Mouse (Mus musculus) frontal cortex, postnatal 25 days (tissue): Measurements from ENCODE around the gene Fadd.

ENCODE experiments used
- DNase-seq, 2 experiments: peaks; one replicate each; pipeline ENCODE4 v3.0.0; 2022; ENCODE audit warnings: low spot score in 2 of 2

Fadd gene

DNA sequence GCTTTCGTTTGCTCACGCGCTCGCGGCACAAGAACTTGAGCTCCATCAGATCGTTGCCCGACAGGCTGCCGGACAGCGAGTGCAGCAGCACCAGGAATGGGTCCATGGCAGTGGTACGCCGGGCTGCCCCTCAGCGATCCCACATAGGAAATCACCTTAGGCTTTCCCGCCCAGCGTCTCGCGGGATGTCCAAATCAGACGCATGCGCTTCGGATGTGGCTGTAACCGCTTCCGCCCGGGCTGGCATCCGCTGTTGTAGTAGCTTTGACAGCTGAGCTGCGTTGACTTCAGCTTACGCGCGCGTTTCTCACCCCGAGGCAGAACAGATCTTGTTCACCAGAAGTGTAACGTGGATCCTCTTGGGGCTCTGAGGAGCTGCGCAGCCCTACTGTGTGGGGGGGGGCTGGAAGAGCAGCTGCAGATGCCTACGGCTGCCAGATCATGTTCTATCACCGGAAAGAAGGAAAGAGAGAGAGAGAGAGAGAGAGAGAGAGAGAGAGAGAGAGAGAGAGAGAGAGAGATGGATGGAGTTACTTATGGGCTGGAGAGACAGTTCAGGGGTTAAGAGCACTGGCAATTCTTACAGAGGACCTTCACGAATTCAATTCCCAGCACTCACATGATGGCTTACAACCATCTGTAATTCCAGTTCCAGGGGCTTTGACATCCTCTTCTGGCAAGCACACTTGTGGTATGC lies at the start of gene Fadd:
Gene Fadd (minus strand): TSS at position 180 of the 697 bp plus-strand sequence.
- peak; percentile 89 to 93 for DNase-seq

DNA sequence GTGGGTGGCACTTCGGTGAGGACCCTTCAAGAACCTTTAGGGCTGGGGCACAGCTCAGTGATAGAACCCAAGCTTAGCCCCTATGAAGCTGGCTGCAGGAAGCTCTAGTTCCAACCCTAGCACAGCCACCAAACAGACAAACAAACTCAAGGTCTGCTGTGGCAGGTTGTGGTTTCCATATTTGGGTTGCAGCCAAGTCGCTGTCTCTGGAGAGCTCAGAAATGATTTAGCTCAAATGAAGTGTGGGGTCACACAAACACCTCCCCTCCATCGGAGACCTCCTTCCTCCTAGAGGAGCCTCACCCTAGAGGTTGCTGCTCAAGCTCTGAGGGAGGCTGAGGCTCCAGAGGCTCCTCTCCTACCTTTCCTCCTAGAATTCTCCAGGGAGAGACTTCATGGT lies 48.4 kb upstream of the Fadd start:
- DNase-seq: no peak

- DNase-seq: no peak
Measured at GRCm38 (mm10) chr7:144628334-144628915, 46.2 kb upstream of the Fadd start.

GRCm38 (mm10) chr7:144627606-144628333 lies 45.5 kb upstream of the Fadd start:
- no peak for DNase-seq

GRCm38 (mm10) chr7:144626042-144626441 lies 43.8 kb upstream of the Fadd start:
- no peak for DNase-seq

GRCm38 (mm10) chr7:144620721-144621681 lies 38.7 kb upstream of the Fadd start:
- peak; percentile 6 to 10 for DNase-seq

- DNase-seq: no peak
Measured at GRCm38 (mm10) chr7:144620315-144620714, 38.1 kb upstream of the Fadd start.

GRCm38 (mm10) chr7:144615343-144615742 lies 33.1 kb upstream of the Fadd start:
- DNase-seq: no peak

- DNase-seq: no peak
Measured at GRCm38 (mm10) chr7:144612829-144613228, 30.6 kb upstream of the Fadd start.

- no peak for DNase-seq
Measured at GRCm38 (mm10) chr7:144612351-144612750, 30.1 kb upstream of the Fadd start.

GRCm38 (mm10) chr7:144611595-144611994 lies 29.3 kb upstream of the Fadd start:
- DNase-seq: no peak

- no peak for DNase-seq
Measured at GRCm38 (mm10) chr7:144609568-144609967, 27.3 kb upstream of the Fadd start.

DNA sequence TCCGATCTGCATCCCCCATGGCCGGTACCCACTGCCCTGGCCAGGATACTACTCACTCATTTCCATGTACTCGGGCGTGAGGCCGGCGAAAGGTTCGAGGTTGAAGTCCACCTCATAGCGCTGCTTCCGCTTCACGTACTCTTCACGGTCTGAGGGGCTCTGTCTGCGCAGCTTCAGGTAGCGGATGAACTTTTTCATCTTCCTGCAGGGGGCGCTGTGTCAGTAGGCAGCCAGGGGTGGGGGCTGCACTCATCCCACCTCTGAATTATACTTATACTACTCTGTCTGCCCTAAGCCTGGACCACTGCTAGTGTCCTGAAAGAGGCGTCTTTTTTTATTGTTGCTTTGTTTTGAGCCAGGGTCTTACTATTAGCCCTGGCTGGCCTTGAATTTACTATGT lies 25.6 kb upstream of the Fadd start:
- no peak for DNase-seq

GRCm38 (mm10) chr7:144604735-144605134 lies 22.5 kb upstream of the Fadd start:
- no peak for DNase-seq

GRCm38 (mm10) chr7:144604291-144604690 lies 22.0 kb upstream of the Fadd start:
- no peak for DNase-seq

DNA sequence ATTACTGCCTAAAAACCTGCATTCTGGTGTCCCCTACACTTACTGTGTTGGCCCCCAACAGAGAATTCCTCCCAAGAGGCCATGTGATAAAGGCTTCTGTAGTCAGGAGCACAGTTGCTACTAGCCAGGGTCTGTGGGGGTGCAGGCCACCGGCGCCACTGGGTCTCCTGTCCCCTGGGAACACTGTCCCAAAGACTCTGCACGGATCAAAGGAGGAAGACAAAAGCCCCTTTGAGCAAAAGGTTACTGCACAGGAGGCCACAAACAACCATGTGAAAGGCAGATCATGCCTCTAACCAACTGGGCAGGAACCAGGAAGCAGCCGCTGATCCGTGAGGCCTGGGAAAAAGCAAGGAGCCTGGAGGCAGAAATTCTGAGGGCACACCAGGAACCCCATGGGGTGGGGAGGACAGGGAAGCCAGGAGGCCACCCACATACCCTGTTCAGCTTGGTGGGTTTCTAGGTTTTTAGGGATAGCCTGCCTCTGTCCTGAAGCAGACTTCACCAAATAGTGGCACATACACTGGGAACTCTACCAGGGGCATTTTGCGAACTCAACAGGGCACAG lies 18.2 kb upstream of the Fadd start:
- no peak for DNase-seq

DNA sequence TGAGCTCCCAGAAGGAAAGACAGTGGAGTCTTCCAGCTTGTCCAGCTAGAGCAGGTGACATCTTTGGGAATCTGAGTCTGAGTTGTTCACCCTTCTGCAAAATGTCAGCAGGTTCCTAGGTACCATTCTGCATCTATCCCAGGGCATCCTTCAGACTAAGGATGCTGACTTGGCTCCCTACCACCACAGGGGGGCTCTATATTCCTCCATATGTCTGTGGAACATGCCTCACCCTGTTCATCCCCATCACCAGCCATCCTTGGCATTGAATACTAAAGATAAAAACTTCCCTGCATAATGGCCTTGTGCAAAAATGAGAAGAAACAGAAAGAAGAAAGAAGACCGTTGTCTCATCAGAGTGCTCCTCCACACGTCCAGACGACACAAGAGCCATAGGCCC lies 7.2 kb upstream of the Fadd start:
- DNase-seq: no peak

- peak; percentile 39 to 42 for DNase-seq
Measured at GRCm38 (mm10) chr7:144587291-144587690, 5.0 kb upstream of the Fadd start.

DNA sequence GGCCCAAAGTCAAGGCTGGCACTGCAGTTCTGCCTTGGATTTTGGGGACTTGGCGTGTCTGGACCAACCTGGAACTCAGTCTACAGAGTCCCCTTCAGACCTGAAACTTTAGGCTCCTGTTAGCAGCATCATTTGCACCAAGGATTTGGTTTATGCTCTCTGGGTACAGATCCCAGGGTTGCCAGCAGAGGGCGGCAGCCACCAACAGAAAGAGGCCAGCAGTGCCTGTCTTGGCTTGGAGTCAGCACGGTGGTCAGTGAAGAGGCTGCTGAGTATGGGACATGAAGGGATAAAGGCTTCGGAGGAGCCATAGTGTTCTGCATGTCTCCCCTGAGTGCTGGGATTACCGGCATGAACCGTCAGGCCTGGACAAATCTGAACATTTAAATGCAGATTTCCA lies 3.4 kb upstream of the Fadd start:
- DNase-seq: peak; percentile 53 to 56

GRCm38 (mm10) chr7:144583619-144584018 lies 1.4 kb upstream of the Fadd start:
- DNase-seq: peak in 1 of 2 experiments; percentile 21

DNA sequence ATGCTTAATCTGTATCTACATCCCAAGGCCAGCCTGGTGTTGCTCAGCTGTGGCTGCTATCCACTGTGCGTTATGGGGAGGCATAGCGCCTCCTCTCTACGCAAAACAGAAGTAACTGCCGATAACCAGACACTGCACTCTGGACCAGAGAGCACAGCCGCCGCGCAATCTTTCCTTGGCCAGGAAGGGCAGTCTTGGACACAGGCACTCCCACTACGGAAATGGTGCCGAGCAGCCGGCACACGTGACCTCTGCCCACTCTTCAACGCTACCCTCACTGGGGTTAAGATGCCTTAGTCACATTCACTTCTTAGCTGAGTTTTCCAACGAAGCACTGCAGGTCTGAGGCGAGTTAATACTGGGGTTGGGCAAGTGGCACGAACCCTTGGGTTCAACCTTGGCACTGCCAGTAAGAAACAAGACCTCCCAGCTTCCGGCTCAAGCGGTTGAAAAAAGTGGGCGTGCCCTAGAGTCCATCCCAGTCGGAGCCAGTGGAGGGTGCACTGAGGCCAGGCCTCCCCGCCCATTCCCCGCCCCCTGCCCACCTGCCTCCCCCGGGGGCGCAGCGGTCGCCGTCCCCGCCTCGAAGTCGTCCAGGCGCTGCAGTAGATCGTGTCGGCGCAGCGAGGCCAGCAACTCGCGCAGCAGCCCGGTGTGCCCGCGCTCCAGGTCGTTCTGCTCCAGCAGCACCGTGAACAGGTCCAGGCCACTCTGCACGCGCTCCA lies 542 bp downstream of the Fadd start:
- peak in 1 of 2 experiments; percentile 36 for DNase-seq
